Mouse (Mus musculus) kidney, adult 9 months (tissue): ENCODE results near the gene Apom.
A peak's percentile ranks its signal among the peaks of the same experiment; 100 is the strongest.

Experiments
- DNase-seq: peaks from one replicate; pipeline ENCODE4 v3.0.0; 2022

Apom gene

DNA sequence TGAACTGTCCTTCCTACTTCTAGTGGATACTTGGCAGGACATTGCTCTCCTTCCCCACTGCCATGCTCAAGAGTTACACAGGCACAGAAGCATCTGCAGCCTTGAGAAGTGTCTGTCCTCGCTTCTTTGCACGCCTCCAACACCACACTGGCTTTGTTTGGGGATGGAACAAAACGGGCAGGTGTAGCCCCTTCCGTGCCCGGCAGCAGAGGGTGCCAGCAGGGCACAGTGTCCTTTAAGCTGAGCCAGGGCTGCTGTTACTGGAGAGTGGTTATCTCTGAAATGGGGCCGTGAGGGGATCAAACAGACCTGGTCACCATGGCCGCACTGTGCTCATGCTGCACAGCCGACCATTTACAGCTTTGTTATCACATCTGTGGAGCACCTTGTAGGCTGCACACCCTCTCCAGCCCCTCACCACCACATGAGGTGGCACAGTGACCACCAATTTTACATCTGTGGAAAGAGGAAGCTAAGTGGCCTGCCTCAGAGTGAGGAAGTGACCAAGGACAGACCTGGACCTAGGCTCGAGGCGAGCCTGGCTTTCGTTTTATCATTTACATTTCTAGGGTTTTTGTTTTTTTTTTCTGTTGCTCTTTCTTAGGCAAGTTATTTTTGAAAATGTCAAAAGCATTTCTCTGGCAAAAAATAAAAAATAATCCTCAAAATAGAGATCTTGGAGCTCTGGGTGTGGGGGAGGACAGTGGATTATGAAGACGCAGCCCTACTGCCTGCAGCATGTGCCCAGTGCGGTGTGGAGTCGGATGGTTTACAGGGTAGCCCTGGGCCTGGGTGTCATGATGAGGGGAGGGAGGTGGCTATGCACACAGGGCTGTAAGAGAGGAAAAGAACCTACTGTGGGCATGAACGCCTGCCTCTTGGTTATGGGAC lies 37.1 kb downstream of the Apom start:
- DNase-seq: no peak

DNA sequence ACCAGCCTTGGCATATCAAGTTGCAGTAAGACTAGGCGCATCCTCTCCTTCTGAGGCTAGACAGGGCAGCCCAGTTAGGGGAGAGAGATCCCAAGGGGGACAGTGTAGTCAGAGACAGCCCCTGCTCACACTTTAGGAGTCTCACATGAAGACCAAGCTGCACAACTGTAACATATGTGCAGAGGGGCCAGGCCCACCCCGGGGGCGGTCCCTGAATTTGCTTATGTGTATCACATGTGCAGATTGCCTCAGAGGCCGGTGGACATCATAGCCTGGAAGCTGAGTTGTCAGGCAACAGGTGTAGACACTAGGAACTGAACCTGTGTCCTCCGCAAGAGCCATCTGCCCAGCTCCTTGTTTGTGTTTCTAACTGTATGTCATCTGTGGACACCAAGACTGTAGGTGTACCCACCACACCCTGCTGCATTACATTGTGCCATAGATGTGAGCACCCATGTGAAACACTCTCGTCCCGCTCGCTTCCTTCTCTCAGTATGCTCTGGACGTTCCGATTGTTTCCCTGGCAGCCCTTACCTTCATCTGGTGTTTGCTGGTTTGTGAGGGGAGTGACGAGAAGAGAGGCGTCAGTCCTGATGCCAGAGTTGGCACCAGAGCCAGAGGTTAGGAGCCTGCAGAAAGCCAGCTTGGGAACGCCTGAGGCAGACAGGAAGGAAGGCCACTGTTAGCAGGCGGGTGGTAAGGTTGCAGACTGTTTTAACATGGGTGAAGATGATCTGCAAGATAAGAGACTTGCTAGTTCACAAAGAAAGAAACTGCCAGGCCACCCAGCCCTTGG lies 39.2 kb downstream of the Apom start:
- no peak for DNase-seq

DNA sequence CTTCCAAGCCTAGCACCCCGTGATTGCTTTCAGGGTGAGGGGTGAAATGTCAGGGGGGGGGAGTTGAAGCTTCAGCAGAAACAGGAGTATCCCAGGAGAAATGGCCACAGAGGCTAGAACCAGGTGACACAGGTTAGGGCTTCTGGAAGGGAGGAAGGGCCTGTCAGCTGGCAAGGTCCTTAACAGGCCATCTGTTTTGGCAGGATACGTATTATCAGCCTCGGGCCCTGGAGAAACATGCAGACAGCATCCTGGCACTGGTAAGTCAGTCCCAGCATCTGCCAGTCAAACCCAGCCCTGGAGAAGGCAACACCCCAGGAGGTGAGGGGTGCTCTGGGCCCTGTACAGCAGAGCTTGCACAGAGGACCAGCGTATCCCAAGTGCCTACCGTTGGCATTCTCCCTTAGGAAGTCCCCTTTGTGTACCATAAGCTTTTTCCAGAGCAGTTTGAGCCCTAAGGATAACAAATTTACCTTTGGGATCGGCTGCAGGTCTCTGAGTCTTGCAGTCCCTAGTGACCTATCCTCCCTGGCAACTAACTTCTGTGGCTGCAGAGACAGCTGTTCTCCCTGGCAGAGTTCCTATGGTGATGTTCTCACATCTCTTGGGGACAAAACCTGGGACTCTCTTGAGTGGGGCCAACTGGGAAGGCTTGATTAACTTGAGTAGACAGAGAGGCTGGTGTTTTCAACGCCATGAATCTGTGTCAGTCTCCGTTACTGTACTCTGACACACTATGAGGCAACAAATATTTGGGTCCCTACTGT lies 41.5 kb downstream of the Apom start:
- DNase-seq: no peak

- peak; percentile 95 for DNase-seq
These were observed 42.8 kb downstream of the Apom start, which contains the start of gene Abhd16a for GRCm38 (mm10) chr17:35088825-35089644. Gene Abhd16a (plus strand): TSS chr17:35089263.

DNA sequence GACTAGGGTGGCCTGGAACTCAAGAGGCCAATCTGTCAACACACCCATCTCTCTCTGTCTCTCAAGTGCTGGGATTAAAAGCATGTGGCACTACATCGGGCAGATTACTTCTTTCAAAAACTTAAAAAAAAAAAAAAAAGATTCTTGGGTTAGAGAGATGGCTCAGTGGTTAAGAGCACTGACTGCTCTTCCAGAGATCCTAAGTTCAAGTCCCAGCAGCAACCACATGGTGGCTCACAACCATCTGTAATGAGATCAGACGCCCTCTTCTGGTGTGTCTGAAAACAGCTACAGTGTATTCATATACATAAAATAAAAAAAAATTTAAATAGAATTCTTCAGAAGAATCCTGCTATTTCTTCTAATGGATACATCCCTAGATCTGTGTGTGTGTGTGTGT lies 43.7 kb downstream of the Apom start:
- no peak for DNase-seq

- DNase-seq: no peak
These were observed 46.5 kb downstream of the Apom start, which contains the start of gene Ly6g6f for GRCm38 (mm10) chr17:35085208-35085865. Gene Ly6g6f (minus strand): TSS chr17:35085610.

DNA sequence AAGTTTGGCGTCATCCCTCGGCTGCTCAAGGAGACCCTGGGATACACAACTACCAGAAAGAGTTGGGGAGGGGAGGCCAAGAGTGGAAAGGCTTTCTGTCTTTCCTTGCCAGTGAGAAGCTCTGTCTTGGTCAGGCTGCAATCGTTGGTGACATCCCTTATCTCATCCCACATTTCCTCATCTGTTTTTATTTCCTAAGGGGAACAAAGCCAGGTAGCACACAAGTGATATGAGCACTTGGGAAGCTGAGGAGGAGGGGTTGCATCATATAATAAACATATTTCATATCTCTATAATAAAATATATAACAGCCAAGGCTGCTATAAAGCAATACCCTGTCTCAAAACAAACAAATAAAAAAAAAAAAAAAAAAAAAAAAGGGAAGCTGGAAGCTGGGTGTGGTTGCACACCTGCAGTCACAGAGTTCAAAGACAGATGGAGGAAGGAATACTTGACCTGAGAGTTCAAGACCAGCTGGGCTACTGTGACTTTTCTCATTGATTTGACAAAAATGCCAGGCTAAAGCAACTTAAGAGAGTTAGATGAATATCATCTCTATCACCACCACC lies 47.8 kb downstream of the Apom start:
- no peak for DNase-seq

DNA sequence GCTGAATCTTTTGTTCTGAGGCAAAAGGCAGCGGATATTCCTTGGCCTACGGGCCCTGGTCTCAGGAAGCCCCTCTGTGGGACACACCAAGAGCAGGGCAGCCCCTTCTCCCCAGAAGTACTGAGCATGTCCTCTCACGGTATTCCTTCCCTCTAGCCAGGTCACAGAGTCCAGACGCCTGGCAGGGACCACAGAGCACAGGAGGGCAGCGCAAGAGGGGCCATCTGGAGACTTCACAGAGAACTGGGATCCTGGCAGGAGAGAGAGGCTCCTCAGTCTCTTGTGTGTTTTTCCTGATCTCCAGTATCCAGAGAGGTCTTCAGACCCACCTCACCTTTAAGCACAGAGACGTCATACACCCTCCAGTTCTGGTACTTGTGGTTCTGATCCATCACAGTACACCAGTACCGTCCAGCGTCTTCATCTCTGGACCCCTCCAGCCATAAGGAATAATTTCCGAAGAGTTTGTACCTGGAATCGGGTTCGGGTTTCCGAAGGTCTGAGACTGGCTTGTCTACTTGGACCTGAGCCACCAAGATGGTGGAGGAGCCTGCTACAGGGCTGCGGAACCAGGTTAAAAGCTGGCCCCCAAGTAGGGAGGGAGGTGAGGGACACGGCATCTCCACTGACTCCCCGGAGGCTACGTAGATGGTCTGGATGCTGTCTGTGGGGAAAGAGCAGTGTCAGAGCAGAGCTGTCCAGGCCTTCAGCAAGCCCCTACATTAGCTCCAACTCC lies 48.8 kb downstream of the Apom start:
- DNase-seq: no peak

GRCm38 (mm10) chr17:35080710-35081109 lies 51.1 kb downstream of the Apom start:
- DNase-seq: no peak

DNA sequence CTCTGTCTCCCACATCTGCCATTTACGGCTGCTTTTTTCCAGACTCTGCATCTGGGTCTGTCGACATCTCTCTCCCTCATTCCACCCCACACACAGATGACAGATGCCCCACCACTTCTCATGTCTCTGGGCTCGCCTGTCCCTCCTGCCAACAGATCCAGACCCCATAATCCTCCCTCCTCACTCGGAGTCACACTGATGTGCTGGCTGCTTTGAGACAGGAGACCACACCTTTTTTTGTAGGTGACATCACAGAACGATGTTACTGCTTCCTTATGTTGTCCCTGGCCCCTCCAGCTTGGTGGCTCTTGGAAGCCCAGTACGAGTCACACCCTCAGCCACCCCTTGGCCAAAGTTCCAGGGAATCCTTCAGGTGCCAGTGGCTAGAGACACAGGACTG lies 51.6 kb downstream of the Apom start:
- no peak for DNase-seq

DNA sequence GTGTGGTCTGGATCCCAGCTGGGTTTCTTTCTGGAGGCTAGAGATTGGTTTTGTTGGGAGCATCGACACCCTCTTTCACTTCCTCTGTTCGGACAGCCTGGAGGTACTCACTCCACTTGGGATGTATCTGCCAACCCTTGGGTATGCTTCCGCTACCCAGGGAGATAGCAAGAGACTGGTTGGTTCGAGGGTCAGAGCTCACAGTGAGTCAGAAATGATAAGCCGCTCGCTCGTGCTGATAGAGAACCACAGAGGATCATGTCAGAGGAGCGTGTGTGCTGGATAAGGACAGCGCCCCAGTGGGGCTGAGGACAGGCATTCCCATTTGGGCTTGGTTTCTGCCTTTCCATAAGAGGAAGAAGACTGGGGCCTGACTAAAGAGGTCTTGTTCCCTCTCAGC lies 52.1 kb downstream of the Apom start:
- DNase-seq: no peak
